Mouse (Mus musculus): ENCODE data around the gene Tmem29. TPM values are rescaled to one million over a fixed set of nuclear protein-coding genes. Genes with fewer than 3 reads are reported as not detected.

The Tmem29 gene
- total RNA-seq, 2 experiments from 2014 or later: 45.2 to 45.8 TPM

Other genes with a start within 250 kb of the Tmem29 start
- 10 to 100 TPM; 12.7 to 13.4 TPM for gene Alas2, start 88.2 kb upstream of the Tmem29 start, total RNA-seq (2021)
- gene Pfkfb1, start 129.1 kb upstream of the Tmem29 start, total RNA-seq (2021): 1 to 10 TPM; 1.8 to 2.1 TPM
- gene Apex2, start 130.7 kb upstream of the Tmem29 start, total RNA-seq (2021): 10 to 100 TPM; 13.7 to 16.2 TPM
- gene Tro, start 198.4 kb upstream of the Tmem29 start, total RNA-seq (2021): 100 to 1,000 TPM; 140 to 147 TPM

All from left cerebral cortex, postnatal 14 days (tissue).